Mouse (Mus musculus) A20 (cell line): ENCODE measurements around the gene Nmrk1.

ENCODE experiments used
- DNase-seq: peaks from one replicate; pipeline ENCODE4 v3.0.0-alpha.2; 2011; ENCODE audit warnings: low read depth, low spot score

The Nmrk1 gene

GRCm38 (mm10) chr19:18617504-18617903, 14.2 kb upstream of the Nmrk1 start:
- DNase-seq = no peak

DNA sequence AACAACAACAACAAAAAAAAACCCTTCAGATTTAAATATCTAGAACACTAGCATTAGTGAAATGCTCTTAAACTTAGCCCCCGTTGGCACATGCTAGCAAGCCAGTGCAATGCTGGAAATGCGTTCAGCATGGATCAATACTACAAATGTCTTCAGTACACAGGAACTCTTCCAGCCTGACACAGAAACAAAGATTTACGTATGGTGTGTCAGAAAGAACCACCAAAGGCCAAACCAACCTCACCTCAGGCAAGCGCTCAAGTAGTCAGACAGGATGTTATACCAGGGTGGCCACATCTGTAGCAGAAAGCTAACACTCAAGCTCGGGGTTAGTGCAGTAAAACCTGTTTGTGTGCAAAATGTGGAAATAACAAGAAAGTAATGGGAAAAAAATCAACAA, 12.7 kb upstream of the Nmrk1 start:
- no peak for DNase-seq

DNA sequence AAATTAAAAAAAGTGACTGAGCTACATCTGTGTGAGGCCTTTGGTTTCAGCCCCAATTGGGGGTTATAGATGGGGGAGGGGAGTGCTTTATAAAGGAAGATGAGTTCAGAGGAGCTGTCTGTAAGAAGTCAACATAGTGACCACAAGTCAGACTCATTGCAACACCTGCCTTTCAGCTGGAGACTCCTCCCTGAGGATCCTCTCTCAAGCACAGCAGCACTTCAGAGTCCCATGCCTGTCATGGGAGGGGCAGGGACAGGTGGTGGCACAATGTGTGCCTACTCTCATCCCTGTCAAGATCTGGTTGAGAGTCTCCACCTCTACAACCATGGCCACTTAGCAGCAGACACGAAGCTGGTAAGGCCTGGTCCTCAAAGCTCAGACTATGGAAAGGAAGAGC, 12.1 kb upstream of the Nmrk1 start:
- peak; percentile 51 for DNase-seq

DNA sequence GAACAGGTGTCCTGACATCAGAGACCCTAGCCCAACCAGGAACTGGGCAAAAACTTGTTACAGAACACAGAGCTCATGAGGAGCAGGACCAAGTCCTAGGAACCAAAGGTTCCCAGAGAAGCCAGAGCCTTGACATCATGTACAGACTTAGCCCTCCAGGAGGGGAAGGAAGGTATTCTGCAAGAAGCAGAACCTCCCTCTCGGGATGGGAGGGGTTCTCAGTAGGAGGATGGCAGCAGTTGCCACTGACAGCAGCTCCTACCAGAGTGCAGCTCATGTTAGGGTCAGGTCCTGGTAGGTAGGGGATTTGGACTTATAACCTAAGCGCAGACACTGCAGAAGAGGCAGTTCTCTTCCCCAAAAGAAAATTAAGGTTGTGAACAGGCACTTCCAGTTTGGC, 7.9 kb upstream of the Nmrk1 start:
- no peak for DNase-seq

DNA sequence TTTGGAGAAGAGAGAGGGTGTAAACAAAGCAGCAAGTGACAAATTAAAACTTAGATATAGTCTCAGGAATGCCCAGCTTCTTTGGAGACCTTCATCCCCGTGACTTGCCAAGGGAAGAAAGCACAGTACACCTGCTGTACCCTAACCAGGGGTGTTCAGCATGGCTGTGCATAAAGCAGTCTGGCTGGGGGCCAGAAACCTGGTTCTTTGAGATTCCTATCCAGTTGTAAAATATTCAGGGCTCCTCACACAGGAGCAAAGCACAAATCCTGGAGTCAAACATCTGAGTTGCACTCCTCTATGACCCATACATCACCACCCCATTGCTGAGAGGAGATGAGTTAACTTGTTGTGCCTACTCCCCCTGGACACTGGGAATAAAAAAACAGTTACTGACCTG, 2.2 kb upstream of the Nmrk1 start:
- DNase-seq = no peak

DNA sequence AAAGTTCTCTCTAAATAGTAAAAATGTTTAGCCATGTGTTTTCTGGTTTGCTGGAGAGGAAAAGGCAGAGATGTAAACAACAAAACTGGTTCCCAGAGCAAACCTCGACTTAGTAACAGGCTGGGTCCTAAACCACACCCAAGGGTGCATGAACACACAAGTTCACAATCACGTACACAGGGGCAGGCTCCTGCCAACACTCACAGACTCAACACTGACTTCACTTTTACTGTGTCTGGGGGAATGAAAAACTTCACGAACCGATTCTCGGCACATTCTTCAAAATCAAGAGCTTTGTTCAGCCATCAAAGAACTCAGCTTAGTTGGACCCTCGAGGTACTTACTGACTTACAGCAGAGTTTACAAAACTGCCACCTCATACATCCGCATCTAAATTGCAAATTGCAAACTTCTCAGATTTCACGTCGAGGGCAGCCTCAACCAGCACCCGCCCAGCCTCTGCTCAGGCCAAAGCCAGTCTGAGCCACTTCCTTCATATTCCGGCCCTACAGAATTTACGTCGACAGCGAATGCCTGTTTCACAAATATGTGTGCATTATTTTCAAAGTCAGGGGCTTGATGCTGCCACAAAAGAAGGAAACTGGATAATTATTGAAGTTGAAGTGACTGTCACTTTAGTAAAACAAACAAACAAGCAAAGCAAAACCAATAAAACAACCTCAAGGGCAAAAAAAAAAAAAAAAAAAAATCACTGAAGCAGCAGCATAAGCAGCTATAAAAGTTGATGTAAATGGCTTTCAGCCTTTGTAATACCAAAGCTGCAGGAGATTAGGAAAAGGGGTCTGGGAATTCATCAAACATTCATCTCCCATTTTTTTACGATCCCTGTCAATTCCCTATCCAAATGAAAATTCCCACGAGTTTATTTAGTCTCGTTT, 1.3 kb upstream of the Nmrk1 start:
- peak; percentile 21 for DNase-seq

- no peak for DNase-seq
Observed at GRCm38 (mm10) chr19:18631161-18631643, 548 bp upstream of the Nmrk1 start.

- peak; percentile 29 for DNase-seq
Observed at GRCm38 (mm10) chr19:18632231-18633185, 758 bp downstream of the Nmrk1 start.

GRCm38 (mm10) chr19:18637954-18638353, 6.2 kb downstream of the Nmrk1 start:
- DNase-seq = no peak

GRCm38 (mm10) chr19:18638949-18639348, 7.2 kb downstream of the Nmrk1 start:
- peak; percentile 76 for DNase-seq

DNA sequence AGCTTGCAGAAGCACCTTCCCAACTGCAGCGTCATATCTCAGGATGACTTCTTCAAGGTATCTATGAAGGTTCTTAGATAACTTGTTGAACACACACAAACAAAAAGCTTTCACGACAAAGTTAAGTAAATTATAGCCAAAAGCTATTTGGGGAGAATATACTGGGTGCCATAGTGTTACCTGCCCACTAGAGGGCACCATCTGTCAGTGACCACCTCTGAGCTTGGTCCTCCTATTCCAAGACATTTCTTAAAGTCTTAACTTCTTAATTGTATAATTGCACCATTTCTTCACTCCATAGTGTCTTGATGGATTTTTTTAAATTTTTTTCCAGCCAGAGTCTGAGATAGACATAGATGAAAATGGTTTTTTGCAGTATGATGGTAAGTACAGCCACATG, 7.8 kb downstream of the Nmrk1 start:
- DNase-seq = peak; percentile 43

DNA sequence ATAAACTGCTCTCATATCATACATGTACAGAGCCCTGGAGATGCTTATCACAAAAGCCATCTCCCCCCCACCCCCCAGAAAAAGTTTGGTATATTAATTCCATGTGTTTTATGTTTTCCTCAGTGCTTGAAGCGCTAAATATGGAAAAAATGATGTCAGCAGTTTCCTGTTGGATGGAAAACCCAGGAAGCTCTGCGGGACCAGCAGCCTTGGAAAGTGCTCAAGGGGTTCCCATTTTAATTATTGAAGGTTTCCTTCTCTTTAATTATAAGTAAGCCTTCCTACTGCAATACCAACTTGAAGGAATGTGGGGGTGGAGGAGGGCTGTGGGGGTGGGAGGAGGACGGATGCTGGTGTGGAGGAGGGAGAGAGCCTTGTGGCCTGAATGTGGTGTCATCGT, 9.3 kb downstream of the Nmrk1 start:
- no peak for DNase-seq

DNA sequence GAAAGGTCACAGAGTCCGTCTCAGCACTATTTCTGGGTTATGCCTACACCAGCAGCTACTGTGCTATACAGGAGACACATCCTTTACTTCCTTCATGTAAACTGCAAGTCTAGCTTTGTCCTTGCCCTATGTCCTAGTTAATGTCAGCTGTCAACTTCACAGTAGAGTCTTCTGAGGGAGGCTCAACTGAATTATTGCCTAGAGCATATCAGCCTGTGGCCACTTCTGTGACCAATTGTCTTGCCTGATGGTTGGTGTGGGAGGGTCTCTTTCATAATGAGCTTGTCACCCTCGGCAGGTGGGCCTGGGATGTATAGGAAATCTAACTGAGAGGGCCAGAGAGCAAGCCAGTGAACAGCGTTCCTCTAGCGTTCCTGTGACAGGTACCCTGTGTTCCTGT, 11.7 kb downstream of the Nmrk1 start:
- DNase-seq = no peak

DNA sequence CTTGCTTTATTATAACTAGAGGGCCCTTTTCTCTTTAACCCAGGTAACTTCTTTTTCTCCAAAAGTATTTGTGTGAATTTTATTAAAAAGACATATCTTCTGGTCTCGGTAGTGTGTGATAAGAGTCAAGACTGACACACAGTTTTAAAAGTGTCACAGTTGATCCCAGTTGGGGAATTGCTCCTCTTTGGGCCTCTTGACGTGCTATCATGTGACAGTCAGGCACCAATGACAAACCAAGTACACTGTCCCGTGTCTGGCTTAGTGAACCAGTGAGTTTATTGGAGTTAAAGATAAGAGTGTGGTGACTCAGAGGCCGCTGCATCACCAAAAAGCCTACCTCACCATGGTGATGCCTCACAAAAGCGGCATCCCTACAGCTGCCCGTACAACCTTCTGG, 12.3 kb downstream of the Nmrk1 start:
- DNase-seq = no peak

GRCm38 (mm10) chr19:18646397-18646796, 14.6 kb downstream of the Nmrk1 start:
- DNase-seq = peak; percentile 48

- DNase-seq = peak; percentile 32
Observed at GRCm38 (mm10) chr19:18646853-18647420, 15.2 kb downstream of the Nmrk1 start.

GRCm38 (mm10) chr19:18647775-18648557, 16.2 kb downstream of the Nmrk1 start:
- DNase-seq = no peak

GRCm38 (mm10) chr19:18648558-18648945, 16.8 kb downstream of the Nmrk1 start:
- DNase-seq = no peak

DNA sequence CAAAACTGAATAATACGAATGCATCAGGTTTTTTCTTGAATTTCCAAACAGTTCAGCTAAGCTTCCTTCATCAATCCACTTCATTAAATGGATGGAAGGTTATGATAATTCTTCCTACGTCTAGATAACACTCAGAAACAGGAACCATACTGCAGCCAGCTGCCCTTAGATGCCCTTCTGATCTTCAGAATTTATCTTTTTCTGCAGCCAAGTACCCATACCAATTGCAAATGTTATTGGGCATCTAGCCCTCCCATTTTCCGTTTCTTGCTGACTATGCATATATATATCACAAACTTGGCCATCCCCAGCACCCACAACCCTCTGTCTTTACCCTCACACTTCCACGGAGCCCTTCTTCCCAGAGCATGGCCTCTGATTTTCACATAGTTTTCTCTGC, 18.2 kb downstream of the Nmrk1 start:
- no peak for DNase-seq

DNA sequence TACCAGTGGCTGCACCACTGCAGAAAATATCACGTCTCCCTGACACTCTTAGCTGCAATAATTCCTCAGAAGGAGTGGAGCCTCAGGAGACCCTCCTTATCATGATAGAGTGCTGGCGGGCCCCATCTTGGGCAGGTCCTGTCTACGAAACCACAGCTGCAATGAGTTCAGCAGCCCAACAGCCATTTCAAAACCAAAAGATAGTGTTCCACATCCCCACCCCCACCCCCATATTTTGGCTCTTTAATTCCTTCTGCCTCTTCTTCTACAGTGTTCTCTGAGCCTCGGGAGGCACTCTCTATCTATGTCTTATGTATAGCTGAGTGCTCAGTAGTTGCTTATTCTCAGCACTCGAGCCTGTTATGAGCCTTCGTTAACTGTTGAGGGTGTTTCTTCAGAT, 18.7 kb downstream of the Nmrk1 start:
- DNase-seq = no peak

DNA sequence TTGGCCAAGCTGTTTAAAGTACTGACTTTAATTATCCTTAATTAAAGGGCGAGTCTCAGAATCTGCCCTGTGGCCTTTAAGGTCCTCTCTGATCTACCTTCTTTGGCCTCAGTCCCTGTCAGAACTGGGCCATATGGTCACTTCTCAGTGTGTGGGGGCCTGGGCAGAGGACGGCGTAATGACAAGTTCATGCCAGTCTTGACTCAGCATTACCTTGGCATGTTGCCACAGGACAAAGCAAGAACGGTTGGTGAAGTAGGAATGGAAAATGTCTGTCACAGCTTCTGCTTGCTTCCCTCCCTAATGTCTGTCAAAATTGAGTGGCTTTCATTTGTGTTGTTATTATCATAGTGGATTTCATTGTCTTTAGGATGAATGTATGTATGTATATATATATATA, 20.8 kb downstream of the Nmrk1 start:
- no peak for DNase-seq
